Mouse (Mus musculus): Measurements from ENCODE around the gene Brd4. TPM values are rescaled to one million over a fixed set of nuclear protein-coding genes. Genes with fewer than 3 reads are reported as not detected.

Brd4 gene
- total RNA-seq, 1 experiment from 2014 or later: 58.5 TPM

Other genes starting within 250 kb of the Brd4 start
- 46.8 and 66.6 TPM in 2 replicates for gene Rrp1b, start 248.6 kb downstream of the Brd4 start, total RNA-seq (2017)
- 0.15 TPM in 1 of 2 replicates, not detected in the other for gene Hsf2bp, start 248.4 kb downstream of the Brd4 start, total RNA-seq (2017)
- gene Notch3, start 117.9 kb downstream of the Brd4 start, total RNA-seq (2017): 0.05 and 0.18 TPM in 2 replicates
- not detected in 2 replicates for gene Ephx3, start 95.2 kb downstream of the Brd4 start, total RNA-seq (2017)
- 146 and 161 TPM in 2 replicates for gene Akap8, start 36.5 kb upstream of the Brd4 start, total RNA-seq (2017)
- 87.8 and 101 TPM in 2 replicates for gene Akap8l, start 65.9 kb upstream of the Brd4 start, total RNA-seq (2017)
- 13.2 and 15.7 TPM in 2 replicates for gene Wiz, start 104.7 kb upstream of the Brd4 start, total RNA-seq (2017)
- 29.6 and 34.9 TPM in 2 replicates for gene Rasal3, start 118.9 kb upstream of the Brd4 start, total RNA-seq (2017)
- gene Pglyrp2, start 139.4 kb upstream of the Brd4 start, total RNA-seq (2017): 4.5 and 7.1 TPM in 2 replicates
- gene Cyp4f39, start 168.0 kb upstream of the Brd4 start, total RNA-seq (2017): 0.73 and 4.2 TPM in 2 replicates
- gene Cyp4f17, start 221.3 kb upstream of the Brd4 start, total RNA-seq (2017): 0.50 and 2.0 TPM in 2 replicates

Data from common myeloid progenitor, adult 5-6 weeks (primary cell).